Mouse (Mus musculus): Measurements from ENCODE around the gene Stpg4. TPM values are rescaled to one million over a fixed set of nuclear protein-coding genes. Genes with fewer than 3 reads are reported as not detected.
A peak's percentile ranks its signal among the peaks of the same experiment; 100 is the strongest.

Gene Stpg4
- total and polyA plus RNA-seq, 3 experiments: 0.33 TPM; not detected in 2

DNA sequence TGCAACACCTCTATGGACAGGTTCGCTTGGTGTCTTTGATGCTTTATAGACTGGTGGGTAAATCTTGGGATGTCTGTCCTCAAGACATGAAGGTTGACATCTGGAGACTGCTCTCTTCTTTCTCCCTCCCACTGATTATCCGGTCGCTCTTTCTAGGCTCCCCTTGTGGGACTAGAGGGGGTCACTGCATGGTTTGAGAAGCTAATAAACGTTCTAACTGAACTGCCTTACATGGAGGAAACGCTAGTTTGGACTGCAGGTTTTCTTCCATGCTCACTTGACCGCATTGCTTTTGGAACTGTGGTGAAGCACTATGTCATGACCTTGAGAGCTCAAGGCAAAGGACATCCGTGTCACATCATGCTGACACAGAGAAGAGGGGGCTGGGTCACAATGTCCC, 25.8 kb upstream of the Stpg4 start:
- no peak for TF ChIP-seq POLR2AphosphoS5 (IDR thresholded peaks at IDR 0.05; ENCODE audit: insufficient replicate concordance, low read depth, low read length)
- no peak for TF ChIP-seq GATA2 (IDR thresholded peaks at IDR 0.05; ENCODE audit: borderline replicate concordance, low read depth, low read length)
- TF ChIP-seq GATA1 (IDR thresholded peaks at IDR 0.05; ENCODE audit: borderline replicate concordance, low read length): no peak
- no peak for TF ChIP-seq TAL1 (conservative IDR thresholded peaks at IDR 0.05; ENCODE audit: low read depth, low read length)
- TF ChIP-seq CTCF (IDR thresholded peaks at IDR 0.05; ENCODE audit: low read depth, low read length): no peak
- no peak overlapping the region for H3K4me3 ChIP-seq (ENCODE audit: low read depth, low read length)
- peaks cover 23% of the 10 kb centered on the region for H3K4me1 ChIP-seq (ENCODE audit: insufficient read depth, low read depth, low read length)
- DNase-seq (ENCODE audit: low spot score): no peak
- H3K27me3 ChIP-seq (ENCODE audit: insufficient read depth, low read length): peaks cover 13% of the 10 kb centered on the region
- H3K9me3 ChIP-seq (replicated peaks): peaks cover 3% of the 10 kb centered on the region; the same call in 1 of the 2 replicates
- H3K36me3 ChIP-seq (replicated peaks): no peaks in the 10 kb centered on the region
- ATAC-seq (ENCODE audit: extremely low read depth, insufficient number of reproducible peaks, low FRiP score, poor library complexity, severe bottlenecking): no peak

DNA sequence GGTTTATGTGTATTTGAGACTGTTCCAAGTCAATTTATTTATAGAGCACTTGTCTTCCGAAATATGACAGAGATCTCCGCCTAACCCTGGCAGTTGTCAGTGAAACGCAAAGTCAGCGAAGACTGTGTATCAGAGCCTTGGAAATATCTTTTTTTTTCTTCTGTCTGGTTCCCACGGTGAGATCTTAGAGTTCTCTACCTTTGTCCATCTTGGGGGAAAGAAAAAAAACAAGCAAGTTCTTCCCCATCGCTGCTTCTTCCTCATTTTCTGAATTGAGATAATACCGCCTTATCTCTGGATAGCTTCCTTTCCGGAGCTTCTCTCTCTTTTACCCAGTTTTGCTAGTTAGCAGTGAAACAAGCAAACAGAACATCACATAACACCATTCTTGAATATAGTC, 21.3 kb upstream of the Stpg4 start:
- H3K27me3 ChIP-seq (ENCODE audit: insufficient read depth, low read length): no peaks in the 10 kb centered on the region
- H3K9me3 ChIP-seq (replicated peaks): peaks cover 3% of the 10 kb centered on the region; the same call in 1 of the 2 replicates
- no peak overlapping the region for H3K4me3 ChIP-seq (ENCODE audit: low read depth, low read length)
- H3K36me3 ChIP-seq (replicated peaks): peaks cover 7% of the 10 kb centered on the region
- TF ChIP-seq TAL1 (conservative IDR thresholded peaks at IDR 0.05; ENCODE audit: low read depth, low read length) (no peak), GATA2 (IDR thresholded peaks at IDR 0.05; ENCODE audit: borderline replicate concordance, low read depth, low read length) (no peak), POLR2AphosphoS5 (IDR thresholded peaks at IDR 0.05; ENCODE audit: insufficient replicate concordance, low read depth, low read length) (no peak), GATA1 (IDR thresholded peaks at IDR 0.05; ENCODE audit: borderline replicate concordance, low read length) (no peak), CTCF (IDR thresholded peaks at IDR 0.05; ENCODE audit: low read depth, low read length) (no peak)
- no peak for DNase-seq (ENCODE audit: low spot score)
- ATAC-seq (ENCODE audit: extremely low read depth, insufficient number of reproducible peaks, low FRiP score, poor library complexity, severe bottlenecking): no peak
- peaks cover 42% of the 10 kb centered on the region for H3K4me1 ChIP-seq (ENCODE audit: insufficient read depth, low read depth, low read length)

DNA sequence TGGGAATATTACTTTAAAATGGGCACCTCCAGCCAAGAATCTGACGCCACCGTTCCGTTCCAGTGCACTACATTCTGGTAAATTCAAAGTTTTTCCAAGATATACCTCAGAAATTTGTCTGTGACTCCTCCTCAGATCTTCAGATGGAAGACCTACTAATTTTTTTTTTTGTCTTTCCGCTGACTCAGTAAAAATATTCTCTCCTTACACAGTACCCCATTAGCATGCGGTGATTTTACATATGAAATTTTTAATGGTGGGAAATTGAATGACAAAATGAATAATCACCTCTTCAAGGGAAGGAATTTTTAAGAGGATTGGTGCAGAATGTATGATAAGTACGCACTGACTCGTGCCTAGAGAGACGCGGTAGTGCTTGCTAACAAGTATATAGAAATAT, 20.8 kb upstream of the Stpg4 start:
- no peak for TF ChIP-seq CTCF (IDR thresholded peaks at IDR 0.05; ENCODE audit: low read depth, low read length)
- no peak for TF ChIP-seq POLR2AphosphoS5 (IDR thresholded peaks at IDR 0.05; ENCODE audit: insufficient replicate concordance, low read depth, low read length)
- H3K36me3 ChIP-seq (replicated peaks): peaks cover 9% of the 10 kb centered on the region
- DNase-seq (ENCODE audit: low spot score) (no peak), ATAC-seq (ENCODE audit: extremely low read depth, insufficient number of reproducible peaks, low FRiP score, poor library complexity, severe bottlenecking) (no peak)
- H3K4me3 ChIP-seq (ENCODE audit: low read depth, low read length): no peak overlapping the region
- peaks cover 48% of the 10 kb centered on the region for H3K4me1 ChIP-seq (ENCODE audit: insufficient read depth, low read depth, low read length)
- H3K9me3 ChIP-seq (replicated peaks): peaks cover 3% of the 10 kb centered on the region; the same call in 1 of the 2 replicates
- no peaks in the 10 kb centered on the region for H3K27me3 ChIP-seq (ENCODE audit: insufficient read depth, low read length)

DNA sequence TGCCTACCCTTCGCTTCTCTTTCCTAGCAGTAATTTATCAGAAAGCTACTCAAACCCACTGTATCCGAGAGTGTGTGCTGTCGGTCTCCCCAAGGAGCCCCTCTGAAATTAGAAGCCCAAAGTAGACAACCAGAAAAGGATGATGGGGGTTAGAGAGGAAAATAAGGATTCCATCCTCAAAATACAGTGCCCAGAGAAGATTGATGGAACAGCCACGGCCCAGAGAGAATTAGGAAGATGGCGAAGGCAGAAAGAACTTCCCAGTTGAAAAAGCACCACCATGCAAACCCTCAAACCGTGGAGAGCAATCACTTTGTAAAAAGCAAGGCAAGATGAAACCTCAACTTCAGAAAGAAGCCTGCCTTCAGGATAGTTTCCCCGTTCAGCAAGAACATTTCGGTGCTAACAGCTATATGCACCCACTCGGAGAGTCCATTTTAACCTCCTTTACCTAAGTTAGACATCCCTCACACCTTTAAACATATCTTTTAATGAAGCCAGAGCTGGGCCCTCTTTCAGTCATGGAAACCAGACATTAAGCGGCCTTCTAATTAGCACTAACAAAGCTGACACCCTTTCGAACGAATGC, 20.2 kb upstream of the Stpg4 start:
- H3K4me1 ChIP-seq (ENCODE audit: insufficient read depth, low read depth, low read length): peaks cover 51% of the 10 kb centered on the region
- no peak for ATAC-seq (ENCODE audit: extremely low read depth, insufficient number of reproducible peaks, low FRiP score, poor library complexity, severe bottlenecking)
- H3K36me3 ChIP-seq (replicated peaks): peaks cover 15% of the 10 kb centered on the region
- TF ChIP-seq POLR2AphosphoS5 (IDR thresholded peaks at IDR 0.05; ENCODE audit: insufficient replicate concordance, low read depth, low read length) (no peak), CTCF (IDR thresholded peaks at IDR 0.05; ENCODE audit: low read depth, low read length) (no peak), TAL1 (conservative IDR thresholded peaks at IDR 0.05; ENCODE audit: low read depth, low read length) (no peak), GATA1 (IDR thresholded peaks at IDR 0.05; ENCODE audit: borderline replicate concordance, low read length) (no peak), GATA2 (IDR thresholded peaks at IDR 0.05; ENCODE audit: borderline replicate concordance, low read depth, low read length) (no peak)
- no peaks in the 10 kb centered on the region for H3K27me3 ChIP-seq (ENCODE audit: insufficient read depth, low read length)
- DNase-seq (ENCODE audit: low spot score): no peak
- peak overlapping the region; percentile 84 for H3K4me3 ChIP-seq (ENCODE audit: low read depth, low read length)
- peaks cover 3% of the 10 kb centered on the region; the same call in 1 of the 2 replicates for H3K9me3 ChIP-seq (replicated peaks)

DNA sequence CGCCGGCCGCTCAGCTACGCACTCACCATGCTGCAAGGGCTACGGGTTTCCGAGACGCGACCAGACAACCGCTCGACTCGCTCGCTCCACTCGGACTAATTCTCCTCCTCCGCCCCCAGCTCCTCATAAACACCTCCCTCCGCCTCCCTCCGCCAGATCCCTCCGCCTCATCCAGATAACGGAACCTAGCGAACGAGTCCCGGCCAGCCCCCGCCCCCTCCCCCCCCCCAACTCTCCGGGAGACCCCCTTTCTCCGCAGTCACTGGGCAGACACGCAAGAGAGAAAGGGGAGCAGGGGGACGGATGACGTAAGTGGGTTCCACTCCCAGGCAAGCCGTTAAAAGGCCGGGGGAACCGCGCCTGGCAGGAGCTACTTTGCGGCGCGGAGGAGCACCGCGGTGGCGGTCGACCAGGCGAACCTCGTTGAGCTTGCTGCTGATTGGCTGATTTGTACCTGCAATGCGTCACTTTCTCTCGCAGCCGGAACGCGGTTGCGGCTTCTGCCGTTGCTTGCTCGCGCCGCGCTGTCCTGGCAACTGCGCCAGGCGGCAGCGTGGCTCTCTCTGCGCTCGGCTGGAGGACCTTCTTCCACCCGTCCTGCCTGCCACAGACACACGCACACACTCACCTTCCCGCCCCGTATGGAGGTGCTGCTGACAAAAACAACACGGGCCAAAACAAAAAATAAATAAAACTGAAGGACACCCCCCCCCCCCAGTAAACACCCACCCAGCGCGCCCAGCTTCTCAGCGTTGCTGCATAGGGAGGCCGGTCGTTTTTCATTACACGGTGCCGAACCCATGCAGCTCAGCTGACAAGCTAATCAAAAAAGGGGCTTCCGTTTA, 19.4 kb upstream of the Stpg4 start, which contains the start of gene Calm2:
TSS of gene Calm2 (minus strand) at position 169 of the 845 bp plus-strand sequence.
- Histone ChIP-seq H3K9me3 (replicated peaks) (peaks cover 3% of the 10 kb centered on the region; the same call in 1 of the 2 replicates), H3K36me3 (replicated peaks) (peaks cover 20% of the 10 kb centered on the region), H3K4me3 (ENCODE audit: low read depth, low read length) (peak within 1 kb of the TSS; percentile 84), H3K4me1 (ENCODE audit: insufficient read depth, low read depth, low read length) (peaks cover 53% of the 10 kb centered on the region), H3K27me3 (ENCODE audit: insufficient read depth, low read length) (no peaks in the 10 kb centered on the region)
- TF ChIP-seq POLR2AphosphoS5 (IDR thresholded peaks at IDR 0.05; ENCODE audit: insufficient replicate concordance, low read depth, low read length): peak; percentile 94
- no peak for TF ChIP-seq TAL1 (conservative IDR thresholded peaks at IDR 0.05; ENCODE audit: low read depth, low read length)
- ATAC-seq (ENCODE audit: extremely low read depth, insufficient number of reproducible peaks, low FRiP score, poor library complexity, severe bottlenecking) (peak; percentile 79), DNase-seq (ENCODE audit: low spot score) (peak; percentile 95)

DNA sequence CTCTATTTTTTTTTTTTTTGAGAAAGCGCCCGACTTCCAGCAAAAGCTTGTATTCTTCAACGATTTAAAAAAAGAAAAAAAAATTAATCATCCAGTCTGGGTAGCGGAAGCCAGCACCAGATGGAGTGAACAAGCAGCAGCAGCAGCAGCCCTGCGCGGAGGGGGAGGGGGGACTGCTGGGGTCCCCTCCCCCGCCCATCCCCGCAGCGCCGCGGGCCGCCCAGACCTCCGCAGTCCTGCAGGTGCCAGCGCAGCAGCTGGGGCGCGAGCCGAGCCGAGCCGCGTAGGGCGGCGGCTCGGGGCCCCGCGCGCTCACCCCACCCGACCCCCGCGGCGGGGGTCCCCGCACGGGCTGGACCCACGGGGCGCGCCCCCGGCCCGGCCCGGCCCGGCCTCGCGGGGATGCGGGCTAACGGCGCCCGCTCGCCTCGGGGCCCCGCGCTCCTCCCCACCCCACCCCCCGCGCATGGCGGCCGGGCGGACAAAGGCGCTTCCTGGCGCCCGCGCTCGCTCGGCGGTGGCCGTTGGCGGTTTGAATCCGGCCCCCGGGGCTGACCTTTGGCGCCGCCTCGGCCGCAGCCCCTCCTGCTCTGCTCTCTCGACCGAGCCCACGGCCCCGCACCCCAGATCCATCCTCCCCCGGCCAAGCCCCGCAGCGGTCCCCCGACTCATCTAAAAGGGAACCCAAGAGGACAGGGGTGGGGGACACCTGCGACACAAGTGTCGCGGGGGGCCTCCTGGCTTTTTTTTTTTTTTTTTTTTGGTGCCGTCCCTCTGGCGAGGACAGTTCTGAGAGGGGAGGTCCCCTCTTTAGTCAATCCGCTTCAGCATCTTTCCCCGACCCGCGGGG, 18.6 kb upstream of the Stpg4 start:
- Histone ChIP-seq H3K4me3 (ENCODE audit: low read depth, low read length) (peak overlapping the region; percentile 84), H3K27me3 (ENCODE audit: insufficient read depth, low read length) (no peaks in the 10 kb centered on the region), H3K36me3 (replicated peaks) (peaks cover 27% of the 10 kb centered on the region), H3K9me3 (replicated peaks) (peaks cover 1% of the 10 kb centered on the region; the same call in 1 of the 2 replicates), H3K4me1 (ENCODE audit: insufficient read depth, low read depth, low read length) (peaks cover 56% of the 10 kb centered on the region)
- no peak for ATAC-seq (ENCODE audit: extremely low read depth, insufficient number of reproducible peaks, low FRiP score, poor library complexity, severe bottlenecking)
- peak; percentile 51 for DNase-seq (ENCODE audit: low spot score)
- no peak for TF ChIP-seq GATA2 (IDR thresholded peaks at IDR 0.05; ENCODE audit: borderline replicate concordance, low read depth, low read length)

Data from G1E (cell line).